Mouse (Mus musculus) ES-CJ7 (cell line): ENCODE measurements at regions not wholly inside any gene's neighbourhood (a gene's known extent, or its start where the extent isn't known, plus 50 kb on each side); places are given as distances from the start of the nearest gene placed in this dataset.

Experiments
- DNase-seq: peaks from one replicate; pipeline ENCODE4 v3.0.0; 2011; ENCODE audit warnings: low read depth, low spot score

- DNase-seq = no peak
These were observed 172.0 kb upstream of the Glra1 start for GRCm38 (mm10) chr11:55780011-55780410.

DNA sequence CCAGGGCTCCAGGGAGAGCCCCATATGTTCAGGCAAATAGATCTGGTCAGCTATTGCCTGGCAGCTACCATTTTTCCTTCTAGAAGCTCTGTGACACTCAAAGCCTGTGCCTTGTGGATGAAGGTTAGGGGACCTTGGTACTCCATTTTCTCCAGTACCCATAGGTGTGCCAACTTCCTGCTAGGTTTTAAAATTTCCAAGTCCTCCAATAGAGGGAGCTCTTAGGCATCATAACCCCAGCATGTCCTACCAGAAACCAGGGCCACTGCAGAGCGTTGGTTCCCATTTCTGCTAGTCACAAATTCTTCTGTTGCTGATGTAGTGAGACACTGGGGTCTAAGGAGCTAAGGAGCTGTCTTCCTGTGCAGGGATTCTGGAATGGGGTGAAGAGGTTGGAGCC, 165.3 kb upstream of the Glra1 start:
- DNase-seq = peak; percentile 38

- no peak for DNase-seq
These were observed 164.5 kb upstream of the Glra1 start for GRCm38 (mm10) chr11:55772538-55772937.

- no peak for DNase-seq
These were observed 164.1 kb upstream of the Glra1 start for GRCm38 (mm10) chr11:55772107-55772506.

- DNase-seq = no peak
These were observed 156.8 kb upstream of the Glra1 start for GRCm38 (mm10) chr11:55764846-55765245.
